Mouse (Mus musculus) megakaryocyte, embryonic 14.5 days (primary cell): ENCODE measurements around the gene Igfbp3.

Experiments used
- FLI1 ChIP-seq: IDR thresholded peaks from 2 replicates; pipeline ENCODE4 v1.6.1; 2012; ENCODE audit warnings: low read length, inconsistent platforms, mixed read lengths
- GATA1 ChIP-seq: IDR thresholded peaks from 3 replicates; pipeline ENCODE4 v1.6.1; 2012; ENCODE audit warnings: mixed read lengths, low read length, inconsistent platforms, borderline replicate concordance

- TF ChIP-seq GATA1 (no peak), FLI1 (no peak)
Measured at GRCm38 (mm10) chr11:7239041-7239740, 25.5 kb upstream of the Igfbp3 start.
